Mouse (Mus musculus) right cerebral cortex, postnatal 14 days (tissue): ENCODE data around the gene Urad.
A peak's percentile ranks its signal among the peaks of the same experiment; 100 is the strongest.

Experiments
- DNase-seq: peaks from one replicate; pipeline ENCODE4 v3.0.0; 2022

Gene Urad

GRCm38 (mm10) chr5:147323237-147323917 is 1.1 kb upstream of the Urad start:
- DNase-seq, result peak; percentile 69

GRCm38 (mm10) chr5:147319653-147320052 is 2.6 kb downstream of the Urad start:
- no peak for DNase-seq

- no peak for DNase-seq
These were observed 4.2 kb downstream of the Urad start for GRCm38 (mm10) chr5:147317991-147318390.

GRCm38 (mm10) chr5:147317321-147317720 is 4.9 kb downstream of the Urad start:
- no peak for DNase-seq

GRCm38 (mm10) chr5:147315432-147316075 is 6.7 kb downstream of the Urad start:
- DNase-seq, result no peak

- no peak for DNase-seq
These were observed 7.4 kb downstream of the Urad start for GRCm38 (mm10) chr5:147314646-147315431.

- no peak for DNase-seq
These were observed 9.2 kb downstream of the Urad start for GRCm38 (mm10) chr5:147312830-147313685.

- DNase-seq, result no peak
These were observed 12.5 kb downstream of the Urad start for GRCm38 (mm10) chr5:147309786-147310185.

GRCm38 (mm10) chr5:147308451-147308850 is 13.8 kb downstream of the Urad start:
- DNase-seq, result no peak

- DNase-seq, result no peak
These were observed 14.8 kb downstream of the Urad start for GRCm38 (mm10) chr5:147307398-147307785.

- no peak for DNase-seq
These were observed 15.4 kb downstream of the Urad start, which contains the start of gene Cdx2 for GRCm38 (mm10) chr5:147306638-147307397. TSS of gene Cdx2 (minus strand) at chr5:147307270.

GRCm38 (mm10) chr5:147305856-147306637 is 16.2 kb downstream of the Urad start:
- no peak for DNase-seq

GRCm38 (mm10) chr5:147305166-147305565 is 17.1 kb downstream of the Urad start:
- no peak for DNase-seq

- no peak for DNase-seq
These were observed 17.7 kb downstream of the Urad start for GRCm38 (mm10) chr5:147304276-147305155.

- no peak for DNase-seq
These were observed 19.4 kb downstream of the Urad start for GRCm38 (mm10) chr5:147302746-147303400.

GRCm38 (mm10) chr5:147302141-147302540 is 20.1 kb downstream of the Urad start:
- DNase-seq, result no peak

- no peak for DNase-seq
These were observed 20.5 kb downstream of the Urad start for GRCm38 (mm10) chr5:147301781-147302070.

- no peak for DNase-seq
These were observed 21.1 kb downstream of the Urad start for GRCm38 (mm10) chr5:147300917-147301780.

- DNase-seq, result no peak
These were observed 22.3 kb downstream of the Urad start for GRCm38 (mm10) chr5:147300001-147300363.
